Mouse (Mus musculus) lung, postnatal 25 days (tissue): ENCODE data around the gene Tcirg1.

Experiments used
- DNase-seq: peaks from one replicate; pipeline ENCODE4 v3.0.0; 2022; ENCODE audit warnings: low spot score

The Tcirg1 gene

GRCm38 (mm10) chr19:3898952-3899351, 8.0 kb downstream of the Tcirg1 start:
- no peak for DNase-seq

GRCm38 (mm10) chr19:3897557-3897956, 9.4 kb downstream of the Tcirg1 start:
- no peak for DNase-seq

GRCm38 (mm10) chr19:3896208-3896607, 10.7 kb downstream of the Tcirg1 start:
- DNase-seq = no peak

- no peak for DNase-seq
Observed at GRCm38 (mm10) chr19:3895171-3895631, 11.7 kb downstream of the Tcirg1 start.

GRCm38 (mm10) chr19:3894294-3894693, 12.6 kb downstream of the Tcirg1 start:
- DNase-seq = no peak

GRCm38 (mm10) chr19:3893545-3894116, 13.3 kb downstream of the Tcirg1 start:
- DNase-seq = no peak

GRCm38 (mm10) chr19:3890181-3890580, 16.8 kb downstream of the Tcirg1 start:
- no peak for DNase-seq

- DNase-seq = no peak
Observed at GRCm38 (mm10) chr19:3889096-3889495, 17.8 kb downstream of the Tcirg1 start.

- DNase-seq = no peak
Observed at GRCm38 (mm10) chr19:3884325-3884990, 22.5 kb downstream of the Tcirg1 start.

GRCm38 (mm10) chr19:3882214-3882613, 24.7 kb downstream of the Tcirg1 start:
- DNase-seq = no peak

GRCm38 (mm10) chr19:3880054-3880848, 26.7 kb downstream of the Tcirg1 start:
- DNase-seq = peak; percentile 36

GRCm38 (mm10) chr19:3875045-3875444, 31.9 kb downstream of the Tcirg1 start:
- no peak for DNase-seq

- DNase-seq = no peak
Observed at GRCm38 (mm10) chr19:3872373-3872772, 34.6 kb downstream of the Tcirg1 start.

GRCm38 (mm10) chr19:3871468-3871867, 35.5 kb downstream of the Tcirg1 start:
- DNase-seq = no peak

- no peak for DNase-seq
Observed at GRCm38 (mm10) chr19:3868290-3868689, 38.6 kb downstream of the Tcirg1 start.

GRCm38 (mm10) chr19:3864960-3865359, 42.0 kb downstream of the Tcirg1 start:
- no peak for DNase-seq

- no peak for DNase-seq
Observed at GRCm38 (mm10) chr19:3862713-3863112, 44.2 kb downstream of the Tcirg1 start.

- DNase-seq = no peak
Observed at GRCm38 (mm10) chr19:3857220-3857619, 49.7 kb downstream of the Tcirg1 start.

- no peak for DNase-seq
Observed at GRCm38 (mm10) chr19:3855601-3856000, 51.3 kb downstream of the Tcirg1 start.

- DNase-seq = no peak
Observed at GRCm38 (mm10) chr19:3855091-3855490, 51.8 kb downstream of the Tcirg1 start.

GRCm38 (mm10) chr19:3853891-3854290, 53.0 kb downstream of the Tcirg1 start:
- DNase-seq = no peak

GRCm38 (mm10) chr19:3853121-3853520, 53.8 kb downstream of the Tcirg1 start:
- DNase-seq = no peak
